Mouse (Mus musculus): ENCODE data around the gene Chp1. TPM values are rescaled to one million over a fixed set of nuclear protein-coding genes. Genes with fewer than 3 reads are reported as not detected.

Gene Chp1
- polyA plus RNA-seq, 1 experiment from 2014 or later = 51.5 TPM

DNA sequence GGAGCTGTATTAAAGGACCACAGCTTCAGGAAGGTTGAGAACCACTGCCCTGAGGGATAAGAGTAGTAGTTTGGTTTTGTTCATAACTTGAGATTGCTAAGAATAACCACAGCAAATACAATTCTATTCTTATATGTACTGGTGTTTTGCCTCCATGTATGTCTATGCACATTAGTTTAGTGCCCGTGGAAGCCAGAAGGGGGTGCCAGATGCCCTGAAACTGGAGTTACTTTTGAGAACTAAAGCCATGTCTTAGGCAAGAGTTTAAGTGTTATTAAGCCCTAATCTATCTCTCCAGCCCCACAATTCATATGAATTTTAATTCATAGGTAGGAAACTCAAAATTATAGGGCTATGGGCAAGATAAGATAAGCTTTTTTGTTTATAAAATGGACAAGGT, 5.4 kb upstream of the Chp1 start:
- WGBS = 19% methylated on average over 1 of the region's 1 CpGs
- H3K27me3 ChIP-seq (ENCODE audit: poor library complexity, severe bottlenecking) = no peaks in the 10 kb centered on the region
- H3K9me3 ChIP-seq = no peaks in the 10 kb centered on the region
- peaks cover 4% of the 10 kb centered on the region for H3K4me1 ChIP-seq
- H3K4me3 ChIP-seq = no peak overlapping the region
- no peaks in the 10 kb centered on the region for H3K36me3 ChIP-seq (replicated peaks)
- DNase-seq (ENCODE audit: extremely low spot score, low spot score) = peak; percentile 27
- H3K27ac ChIP-seq = no peak overlapping the region

GRCm38 (mm10) chr2:119543656-119544055, 3.8 kb upstream of the Chp1 start:
- Histone ChIP-seq H3K9me3 (no peaks in the 10 kb centered on the region), H3K4me3 (no peak overlapping the region), H3K4me1 (peaks cover 20% of the 10 kb centered on the region), H3K27me3 (ENCODE audit: poor library complexity, severe bottlenecking) (no peaks in the 10 kb centered on the region), H3K27ac (no peak overlapping the region), H3K36me3 (replicated peaks) (no peaks in the 10 kb centered on the region)
- 87% methylated on average over 2 of the region's 2 CpGs for WGBS
- DNase-seq (ENCODE audit: extremely low spot score, low spot score) = no peak

DNA sequence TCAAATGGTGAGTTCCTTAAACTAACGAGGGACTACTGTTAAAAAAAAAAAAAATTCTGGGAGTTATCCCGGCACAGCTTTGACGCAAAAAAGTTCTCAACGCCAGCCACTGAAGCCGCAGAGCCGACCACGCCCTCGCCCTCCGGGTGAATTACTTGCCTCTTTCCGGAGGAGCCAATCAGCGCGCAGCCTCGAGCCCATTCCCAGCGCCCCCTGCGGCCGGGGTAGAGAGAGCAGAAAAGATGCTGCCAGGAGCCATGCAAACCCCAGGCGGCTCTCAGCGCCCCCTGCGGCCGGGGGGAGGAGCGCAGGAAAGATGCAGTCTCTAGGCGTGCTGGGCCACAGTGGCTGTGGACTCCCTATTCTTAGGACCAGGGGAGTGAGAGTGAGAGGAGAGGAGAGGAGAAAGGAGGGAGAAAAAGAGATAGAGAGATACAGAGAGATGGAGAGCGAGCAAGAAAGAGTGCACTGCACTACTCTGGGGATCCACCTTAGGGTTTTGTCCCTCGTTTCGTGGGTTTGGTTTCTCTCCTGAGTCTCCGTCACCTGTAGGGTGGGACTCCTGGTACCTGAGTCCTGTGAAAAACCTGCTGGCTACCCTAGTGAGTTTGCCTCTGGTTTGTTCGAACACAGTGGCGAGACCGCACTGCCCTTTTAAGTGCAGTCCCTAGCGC, 512 bp upstream of the Chp1 start:
- H3K4me1 ChIP-seq = peaks cover 27% of the 10 kb centered on the region
- H3K36me3 ChIP-seq (replicated peaks) = 0 out of 2 replicates have a peak, but pooled peaks cover 3% of the 10 kb centered on the region
- peak overlapping the region; percentile 88 for H3K27ac ChIP-seq
- peak; percentile 88 for DNase-seq (ENCODE audit: extremely low spot score, low spot score)
- no peaks in the 10 kb centered on the region for H3K9me3 ChIP-seq
- H3K27me3 ChIP-seq (ENCODE audit: poor library complexity, severe bottlenecking) = no peaks in the 10 kb centered on the region
- peak overlapping the region; percentile 79 for H3K4me3 ChIP-seq
- WGBS = under 1% methylated on average over 30 of the region's 30 CpGs

GRCm38 (mm10) chr2:119548371-119548660, 819 bp downstream of the Chp1 start:
- H3K4me1 ChIP-seq = peaks cover 27% of the 10 kb centered on the region
- WGBS = 19% methylated on average over 3 of the region's 3 CpGs
- no peak for DNase-seq (ENCODE audit: extremely low spot score, low spot score)
- 0 out of 2 replicates have a peak, but pooled peaks cover 3% of the 10 kb centered on the region for H3K36me3 ChIP-seq (replicated peaks)
- no peaks in the 10 kb centered on the region for H3K27me3 ChIP-seq (ENCODE audit: poor library complexity, severe bottlenecking)
- peak overlapping the region; percentile 79 for H3K4me3 ChIP-seq
- no peaks in the 10 kb centered on the region for H3K9me3 ChIP-seq
- H3K27ac ChIP-seq = peak overlapping the region; percentile 88; the same call in 1 of the 2 replicates

DNA sequence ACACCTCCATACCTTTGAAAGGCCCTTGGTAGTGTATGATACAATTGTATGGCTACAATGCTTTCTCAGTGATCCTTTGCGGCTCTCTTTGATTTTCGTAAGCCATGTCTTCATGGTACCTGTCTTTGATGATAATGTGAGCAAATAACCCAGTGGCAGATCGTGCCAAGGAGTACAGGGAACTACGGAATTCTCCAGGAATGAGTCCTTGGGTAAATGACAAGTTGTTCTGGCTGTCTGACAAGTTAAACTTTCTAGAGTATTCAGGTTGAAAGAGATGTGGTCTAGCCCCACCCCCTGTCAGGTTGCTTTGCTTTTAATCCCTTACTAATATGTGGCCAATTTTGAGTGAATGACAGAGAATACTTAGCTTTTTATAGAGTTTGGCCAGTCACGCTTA, 1.2 kb downstream of the Chp1 start:
- H3K9me3 ChIP-seq = no peaks in the 10 kb centered on the region
- 80% methylated on average over 5 of the region's 5 CpGs for WGBS
- H3K27me3 ChIP-seq (ENCODE audit: poor library complexity, severe bottlenecking) = no peaks in the 10 kb centered on the region
- no peak for DNase-seq (ENCODE audit: extremely low spot score, low spot score)
- H3K27ac ChIP-seq = no peak overlapping the region
- peak overlapping the region; percentile 79 for H3K4me3 ChIP-seq
- peaks cover 27% of the 10 kb centered on the region for H3K4me1 ChIP-seq
- 0 out of 2 replicates have a peak, but pooled peaks cover 3% of the 10 kb centered on the region for H3K36me3 ChIP-seq (replicated peaks)

GRCm38 (mm10) chr2:119549678-119550077, 2.2 kb downstream of the Chp1 start:
- DNase-seq (ENCODE audit: extremely low spot score, low spot score) = no peak
- Histone ChIP-seq H3K36me3 (replicated peaks) (0 out of 2 replicates have a peak, but pooled peaks cover 3% of the 10 kb centered on the region), H3K4me1 (peaks cover 27% of the 10 kb centered on the region), H3K9me3 (no peaks in the 10 kb centered on the region), H3K27me3 (ENCODE audit: poor library complexity, severe bottlenecking) (no peaks in the 10 kb centered on the region), H3K27ac (no peak overlapping the region), H3K4me3 (no peak overlapping the region)
- 86% methylated on average over 2 of the region's 2 CpGs for WGBS

GRCm38 (mm10) chr2:119558039-119558438, 10.5 kb downstream of the Chp1 start:
- no peak for DNase-seq (ENCODE audit: extremely low spot score, low spot score)
- Histone ChIP-seq H3K36me3 (replicated peaks) (peaks cover 6% of the 10 kb centered on the region), H3K27ac (no peak overlapping the region), H3K27me3 (ENCODE audit: poor library complexity, severe bottlenecking) (no peaks in the 10 kb centered on the region), H3K9me3 (no peaks in the 10 kb centered on the region), H3K4me1 (0 out of 2 replicates have a peak, but pooled peaks cover 8% of the 10 kb centered on the region), H3K4me3 (no peak overlapping the region)
- WGBS = 91% methylated on average over 3 of the region's 3 CpGs

DNA sequence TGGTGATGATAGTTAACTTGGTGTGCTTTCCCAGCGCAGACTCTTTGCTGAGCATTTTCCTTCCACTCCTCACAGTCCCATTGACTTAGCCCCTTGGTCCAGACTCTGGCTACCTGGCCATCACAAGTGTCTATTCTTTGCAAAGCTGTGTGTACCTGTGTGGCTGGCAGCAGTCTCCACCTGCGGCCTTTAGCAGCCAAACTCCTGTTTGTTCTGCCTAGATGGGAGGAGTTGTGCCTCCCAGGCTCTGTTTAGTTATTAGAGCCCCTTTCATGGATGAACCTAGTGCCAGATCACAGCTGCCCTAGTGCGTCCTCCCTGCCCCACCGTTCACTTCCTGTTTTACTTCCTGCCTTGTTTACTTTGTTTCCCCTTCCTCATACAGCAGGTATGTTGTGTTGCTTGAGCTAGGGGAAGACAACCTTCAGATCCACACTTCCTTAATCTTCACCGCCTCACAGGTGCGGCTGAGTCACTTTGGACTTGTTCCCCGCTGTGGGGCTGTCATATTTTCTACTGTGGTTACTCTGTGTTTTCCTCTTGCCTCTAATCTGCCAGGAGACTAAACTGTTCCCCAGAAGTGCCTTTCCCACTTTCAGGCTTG, 11.3 kb downstream of the Chp1 start:
- Histone ChIP-seq H3K27ac (no peak overlapping the region), H3K4me1 (0 out of 2 replicates have a peak, but pooled peaks cover 8% of the 10 kb centered on the region), H3K27me3 (ENCODE audit: poor library complexity, severe bottlenecking) (no peaks in the 10 kb centered on the region), H3K36me3 (replicated peaks) (peaks cover 12% of the 10 kb centered on the region), H3K9me3 (no peaks in the 10 kb centered on the region), H3K4me3 (no peak overlapping the region)
- no peak for DNase-seq (ENCODE audit: extremely low spot score, low spot score)
- WGBS = 79% methylated on average over 7 of the region's 7 CpGs

DNA sequence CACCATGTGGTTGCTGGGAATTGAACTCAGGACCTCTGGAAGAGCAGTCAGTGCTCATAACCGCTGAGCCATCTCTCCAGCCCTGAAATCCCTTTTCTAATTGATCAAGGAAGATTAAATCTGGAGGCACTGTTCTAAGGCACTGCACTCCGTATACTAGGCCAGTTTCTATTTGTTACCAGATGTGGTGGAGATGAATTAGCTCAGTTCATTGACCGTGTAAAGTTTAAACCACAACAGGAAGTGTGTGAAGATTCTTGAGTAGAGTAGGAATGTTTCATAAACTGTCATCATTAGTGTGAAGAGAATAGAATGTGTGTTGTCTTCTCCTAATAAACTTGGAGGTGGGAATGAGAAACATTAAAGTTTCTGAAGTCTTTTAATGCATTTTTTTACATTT, 14.3 kb downstream of the Chp1 start:
- DNase-seq (ENCODE audit: extremely low spot score, low spot score) = no peak
- Histone ChIP-seq H3K36me3 (replicated peaks) (peaks cover 17% of the 10 kb centered on the region), H3K4me3 (no peak overlapping the region), H3K27me3 (ENCODE audit: poor library complexity, severe bottlenecking) (no peaks in the 10 kb centered on the region), H3K4me1 (0 out of 2 replicates have a peak, but pooled peaks cover 8% of the 10 kb centered on the region), H3K27ac (no peak overlapping the region), H3K9me3 (no peaks in the 10 kb centered on the region)
- WGBS = 94% methylated on average over 3 of the region's 3 CpGs

- 94% methylated on average over 4 of the region's 4 CpGs for WGBS
- Histone ChIP-seq H3K36me3 (replicated peaks) (peaks cover 25% of the 10 kb centered on the region), H3K27me3 (ENCODE audit: poor library complexity, severe bottlenecking) (no peaks in the 10 kb centered on the region), H3K27ac (no peak overlapping the region), H3K4me3 (no peak overlapping the region), H3K4me1 (no peaks in the 10 kb centered on the region), H3K9me3 (no peaks in the 10 kb centered on the region)
- DNase-seq (ENCODE audit: extremely low spot score, low spot score) = no peak
Observed at GRCm38 (mm10) chr2:119565284-119565683, 17.8 kb downstream of the Chp1 start.

DNA sequence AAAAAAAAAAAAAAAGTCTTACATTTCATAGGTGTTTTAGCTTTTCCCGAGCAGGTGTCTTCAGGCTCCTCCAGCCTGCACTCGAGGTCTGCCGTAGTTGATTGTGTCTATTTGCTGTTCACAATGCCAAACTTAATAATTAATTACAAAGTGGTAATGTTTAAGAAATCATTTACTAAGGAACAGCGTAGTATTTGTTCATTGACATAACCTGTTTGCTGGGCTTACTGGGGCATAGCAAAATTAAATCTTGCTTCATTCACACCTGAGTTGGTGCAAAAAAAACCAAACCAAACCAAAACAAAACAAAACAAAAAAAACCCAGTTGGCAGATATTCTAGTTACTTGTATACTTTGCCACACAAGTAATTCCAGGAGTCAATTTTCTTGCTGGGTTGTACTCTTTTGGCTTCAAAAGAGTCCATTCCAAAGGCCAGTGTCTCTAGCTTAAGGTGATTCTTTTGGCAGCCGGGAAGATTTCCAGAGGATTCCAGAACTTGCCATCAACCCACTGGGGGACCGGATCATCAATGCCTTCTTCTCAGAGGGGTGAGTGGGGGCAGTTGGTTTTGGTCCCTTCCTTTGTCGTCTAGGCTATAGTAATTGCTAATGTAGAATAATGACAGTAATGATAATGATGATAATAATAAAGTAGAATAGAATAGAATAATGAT, 18.8 kb downstream of the Chp1 start:
- H3K4me1 ChIP-seq = no peaks in the 10 kb centered on the region
- no peak overlapping the region for H3K27ac ChIP-seq
- no peaks in the 10 kb centered on the region for H3K27me3 ChIP-seq (ENCODE audit: poor library complexity, severe bottlenecking)
- no peak overlapping the region for H3K4me3 ChIP-seq
- H3K36me3 ChIP-seq (replicated peaks) = peaks cover 25% of the 10 kb centered on the region
- 92% methylated on average over 7 of the region's 7 CpGs for whole genome bisulfite sequencing
- no peaks in the 10 kb centered on the region for H3K9me3 ChIP-seq
- DNase-seq (ENCODE audit: extremely low spot score, low spot score) = no peak

DNA sequence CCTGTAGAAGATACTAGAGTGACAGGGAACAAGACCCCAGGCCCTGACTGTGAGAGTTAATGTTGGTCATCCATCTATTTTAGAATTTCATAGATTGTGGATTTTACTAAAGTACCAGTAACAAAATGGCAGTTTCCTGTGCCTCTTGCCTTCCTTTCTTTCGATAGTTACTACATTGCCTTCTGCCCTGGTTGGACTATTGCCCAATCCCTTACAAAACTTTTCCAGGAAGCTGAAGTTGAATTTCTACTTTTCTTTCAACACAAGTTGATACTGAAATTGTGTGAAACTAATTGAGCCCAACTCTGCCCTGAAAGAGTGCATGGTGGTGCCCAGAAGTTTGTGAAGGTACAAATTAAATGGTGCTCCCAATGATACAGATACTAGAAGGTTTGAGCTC, 25.0 kb downstream of the Chp1 start:
- no peaks in the 10 kb centered on the region for H3K9me3 ChIP-seq
- H3K27me3 ChIP-seq (ENCODE audit: poor library complexity, severe bottlenecking) = no peaks in the 10 kb centered on the region
- H3K4me1 ChIP-seq = no peaks in the 10 kb centered on the region
- peaks cover 27% of the 10 kb centered on the region for H3K36me3 ChIP-seq (replicated peaks)
- H3K27ac ChIP-seq = no peak overlapping the region
- H3K4me3 ChIP-seq = no peak overlapping the region
- DNase-seq (ENCODE audit: extremely low spot score, low spot score) = no peak
- 94% methylated on average over 1 of the region's 1 CpGs for WGBS

DNA sequence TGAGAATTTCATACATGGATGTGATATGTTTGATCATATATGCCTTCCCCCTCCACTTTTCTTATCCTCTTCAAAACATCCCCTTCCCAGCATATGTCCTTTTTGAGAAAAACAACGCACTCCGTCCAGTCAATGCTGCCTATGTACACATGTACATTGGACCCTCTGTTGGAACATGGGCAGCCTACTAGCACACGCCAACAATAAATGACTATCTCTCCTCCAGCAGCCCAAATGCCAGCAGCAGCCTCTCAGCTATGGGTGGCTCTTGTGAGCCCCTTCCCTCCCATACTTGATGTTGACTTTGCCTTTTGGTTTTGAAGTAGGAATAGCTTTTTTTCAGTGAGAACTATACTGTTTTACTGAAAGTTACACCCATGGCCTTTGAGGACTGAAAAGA, 34.1 kb downstream of the Chp1 start:
- Histone ChIP-seq H3K36me3 (replicated peaks) (peaks cover 3% of the 10 kb centered on the region; the same call in 1 of the 2 replicates), H3K4me3 (no peak overlapping the region), H3K27ac (no peak overlapping the region), H3K9me3 (no peaks in the 10 kb centered on the region), H3K4me1 (no peaks in the 10 kb centered on the region), H3K27me3 (ENCODE audit: poor library complexity, severe bottlenecking) (no peaks in the 10 kb centered on the region)
- WGBS = 94% methylated on average over 3 of the region's 3 CpGs
- no peak for DNase-seq (ENCODE audit: extremely low spot score, low spot score)
